Mouse (Mus musculus) spleen, postnatal 14 days (tissue): ENCODE data around the gene Cntn4.

Experiments used
- DNase-seq, 2 experiments: peaks; one replicate each; pipeline ENCODE4 v3.0.0; 2021 to 2022; ENCODE audit warnings: low spot score in 2 of 2

Cntn4 gene

DNA sequence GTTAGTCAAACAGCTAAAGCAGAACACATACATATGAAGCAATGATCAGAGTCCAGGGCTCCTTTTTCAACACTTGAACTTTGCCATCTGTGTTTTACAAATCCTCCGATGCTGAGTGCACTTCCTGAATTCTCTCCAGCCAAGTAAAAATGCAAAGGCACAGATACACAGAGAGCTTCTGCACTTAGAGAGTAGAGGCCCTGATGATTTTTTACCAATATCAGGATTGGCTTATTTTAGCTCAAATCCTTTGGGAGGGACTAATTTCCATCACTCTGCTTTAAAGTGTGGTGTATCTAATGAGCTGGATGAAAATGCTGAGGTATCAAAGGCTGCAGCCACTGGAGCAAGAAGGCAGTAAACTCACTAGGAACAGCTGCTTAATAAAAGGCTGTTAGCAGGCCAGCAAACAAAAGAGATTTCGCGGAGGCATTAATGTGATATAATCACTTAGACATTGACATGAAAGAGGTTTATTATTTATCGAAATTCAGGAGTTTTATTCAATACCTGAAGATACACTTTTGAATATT lies 400.7 kb downstream of the Cntn4 start:
- DNase-seq = no peak

DNA sequence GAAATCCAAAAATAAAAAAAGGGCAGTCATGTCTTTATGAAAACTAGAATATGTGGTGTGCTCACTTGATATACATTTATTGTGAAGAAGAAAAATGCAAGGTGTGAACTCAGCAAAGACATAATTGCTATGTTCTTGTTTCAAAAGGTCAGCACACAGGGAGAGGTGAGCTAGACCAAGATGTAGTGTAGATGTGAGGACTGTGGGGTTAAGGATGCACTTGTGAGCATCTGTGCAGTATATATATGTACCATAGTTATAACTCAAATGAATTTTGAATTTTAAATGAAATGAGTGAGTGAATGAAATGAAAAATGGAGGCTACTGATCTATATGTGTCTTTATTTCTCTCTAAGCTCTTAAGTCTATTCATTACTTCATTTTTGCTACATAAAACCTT lies 401.2 kb downstream of the Cntn4 start:
- DNase-seq = no peak

- DNase-seq = no peak
Observed at GRCm38 (mm10) chr6:106097856-106098255, 420.4 kb downstream of the Cntn4 start.

DNA sequence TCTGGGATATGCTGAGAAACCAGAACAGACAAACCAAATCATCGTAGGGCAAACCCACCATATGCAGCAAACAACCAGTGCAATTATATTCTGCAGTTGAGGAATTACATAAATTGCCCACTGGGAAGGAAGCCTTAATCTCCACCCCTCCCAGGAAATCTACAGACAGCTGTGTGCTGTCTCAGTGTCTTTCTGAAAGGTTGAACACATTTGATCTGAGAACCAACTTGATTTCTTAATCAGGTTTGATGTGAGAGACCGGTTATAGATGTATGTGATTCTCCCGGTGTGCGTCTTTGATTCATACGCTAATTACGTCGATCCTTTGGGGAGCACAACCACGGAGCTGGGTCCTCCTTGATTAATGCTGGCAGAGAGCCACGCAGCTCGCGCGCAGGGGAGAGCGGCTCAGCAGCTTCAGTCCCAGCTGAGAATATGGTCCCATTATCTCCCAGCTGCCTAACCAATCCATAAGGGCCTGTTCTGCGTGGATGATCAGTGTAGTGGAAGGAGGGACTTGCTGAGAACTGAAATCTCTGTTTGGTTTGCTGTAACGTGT lies 441.1 kb downstream of the Cntn4 start:
- no peak for DNase-seq

GRCm38 (mm10) chr6:106153530-106153929 lies 476.1 kb downstream of the Cntn4 start:
- DNase-seq = no peak

GRCm38 (mm10) chr6:106155362-106155761 lies 477.9 kb downstream of the Cntn4 start:
- DNase-seq = no peak

- DNase-seq = no peak
Observed at GRCm38 (mm10) chr6:106177546-106177945, 500.1 kb downstream of the Cntn4 start.

- DNase-seq = no peak
Observed at GRCm38 (mm10) chr6:106181596-106181995, 504.1 kb downstream of the Cntn4 start.

GRCm38 (mm10) chr6:106200974-106201373 lies 523.5 kb downstream of the Cntn4 start:
- no peak for DNase-seq

DNA sequence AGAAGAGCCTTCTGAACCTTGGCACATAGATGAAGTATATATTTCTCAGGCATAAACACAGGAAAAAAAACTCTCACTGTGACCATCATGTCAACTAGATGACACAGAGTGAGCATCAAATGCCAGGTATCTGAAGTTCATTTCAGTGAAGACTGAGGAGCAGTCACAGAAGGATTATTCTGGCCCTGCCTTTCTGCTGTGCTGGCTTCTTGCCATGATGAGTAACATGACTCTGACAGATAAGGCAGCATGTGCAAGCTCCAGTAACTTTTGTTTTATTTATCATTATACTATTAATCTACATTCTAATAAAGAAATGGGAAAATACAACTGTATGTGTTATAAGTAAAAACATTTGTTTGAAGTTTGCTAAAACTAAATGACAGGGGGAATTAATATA lies 529.9 kb downstream of the Cntn4 start:
- no peak for DNase-seq

- no peak for DNase-seq
Observed at GRCm38 (mm10) chr6:106213071-106213470, 535.6 kb downstream of the Cntn4 start.

GRCm38 (mm10) chr6:106237046-106237948 lies 559.8 kb downstream of the Cntn4 start:
- DNase-seq = no peak

- DNase-seq = no peak
Observed at GRCm38 (mm10) chr6:106241553-106241952, 564.1 kb downstream of the Cntn4 start.

- DNase-seq = no peak
Observed at GRCm38 (mm10) chr6:106263396-106263795, 585.9 kb downstream of the Cntn4 start.

DNA sequence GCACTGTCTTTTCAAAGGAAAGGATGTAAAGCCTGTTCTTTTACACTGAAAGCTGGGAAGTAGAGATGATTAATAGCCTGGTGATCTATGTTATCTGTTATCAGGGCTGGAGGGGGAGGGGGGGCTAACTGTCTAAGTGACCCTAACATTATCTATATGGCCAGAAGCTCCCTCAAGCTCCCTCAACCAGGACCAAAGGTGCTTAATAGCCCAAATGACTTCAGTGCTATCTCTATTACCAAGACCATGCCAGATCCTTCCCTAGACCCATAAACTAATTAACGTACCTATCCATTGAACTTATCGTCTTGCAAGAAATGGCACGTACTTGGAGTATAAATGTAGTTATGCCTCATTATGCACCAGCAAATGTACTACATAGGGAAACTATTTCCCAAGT lies 588.0 kb downstream of the Cntn4 start:
- no peak for DNase-seq

DNA sequence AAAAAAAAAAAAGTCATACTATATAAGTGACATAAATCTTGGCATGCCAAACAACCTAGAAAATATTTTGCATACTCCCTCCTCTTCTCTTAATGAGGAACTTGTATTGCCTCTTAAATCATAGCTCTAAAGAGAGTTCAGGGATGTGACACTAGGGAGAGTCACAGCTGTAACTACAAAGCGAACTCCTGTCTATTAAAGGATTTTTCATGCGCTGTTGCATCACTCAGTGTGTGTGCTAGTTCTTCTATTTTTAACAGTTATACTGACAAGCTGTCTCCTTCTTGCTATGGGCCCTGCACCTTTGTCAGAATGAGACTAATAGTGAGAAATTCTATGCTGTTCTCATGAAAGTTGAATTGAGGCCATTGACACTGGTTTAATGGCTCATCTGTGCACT lies 588.8 kb downstream of the Cntn4 start:
- no peak for DNase-seq

DNA sequence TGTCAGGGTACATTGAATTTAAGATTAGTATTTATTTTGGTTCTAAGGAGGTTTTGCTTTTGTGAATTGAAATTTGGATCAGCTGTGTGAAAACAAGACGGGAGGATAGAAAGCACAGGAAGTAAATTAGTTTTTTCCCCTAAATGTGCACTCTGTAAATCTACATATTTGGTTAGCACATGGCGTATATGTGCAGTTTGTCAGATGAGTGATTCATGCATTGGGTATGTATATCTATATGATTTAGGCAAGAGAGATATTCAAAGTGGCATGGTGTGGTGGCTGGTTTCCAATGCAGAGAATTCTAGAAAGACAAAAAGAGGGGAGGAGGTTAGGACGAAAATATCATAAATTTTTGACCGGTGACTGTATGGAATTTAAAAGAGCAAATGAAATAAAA lies 591.3 kb downstream of the Cntn4 start:
- DNase-seq = no peak

DNA sequence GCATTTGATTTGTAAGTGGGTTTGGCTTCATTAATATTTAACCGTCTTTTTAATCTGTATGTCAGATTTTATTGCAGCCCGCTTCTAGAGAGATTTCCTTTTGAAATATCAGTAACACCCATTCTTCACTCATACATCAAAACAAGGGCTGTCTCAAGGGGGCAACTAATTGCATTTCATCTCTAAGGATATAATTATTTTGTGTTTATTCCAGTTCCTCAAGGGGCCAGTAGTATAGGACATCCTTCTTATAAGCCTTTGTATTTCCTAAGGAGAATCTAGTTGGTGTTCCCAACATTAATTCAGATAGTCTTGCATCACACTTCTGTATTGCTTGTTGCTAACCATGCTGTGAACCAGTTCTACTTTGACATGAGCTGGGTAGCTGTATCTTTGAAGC lies 599.7 kb downstream of the Cntn4 start:
- no peak for DNase-seq

- DNase-seq = no peak
Observed at GRCm38 (mm10) chr6:106281621-106282020, 604.2 kb downstream of the Cntn4 start.

DNA sequence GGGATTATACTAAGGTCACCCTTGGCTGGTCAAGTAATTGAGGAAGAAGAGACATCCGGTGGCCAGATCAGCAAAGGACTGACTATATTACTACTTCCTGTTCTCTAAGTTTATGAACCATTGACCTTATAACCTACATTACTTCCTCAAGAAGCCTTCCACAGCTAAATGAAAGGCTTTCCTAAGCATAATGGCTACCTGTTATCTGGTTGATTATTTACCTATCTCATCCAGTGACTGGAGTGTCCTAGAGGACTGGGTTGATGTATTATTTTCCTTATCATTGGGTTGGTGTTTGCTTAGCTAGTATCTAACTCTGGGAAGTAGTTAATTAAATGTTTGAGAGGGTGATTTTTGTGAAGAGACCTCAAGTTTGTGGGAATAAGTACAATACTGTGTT lies 606.4 kb downstream of the Cntn4 start:
- DNase-seq = no peak

GRCm38 (mm10) chr6:106299451-106299850 lies 622.0 kb downstream of the Cntn4 start:
- no peak for DNase-seq

- DNase-seq = no peak
Observed at GRCm38 (mm10) chr6:106300179-106300578, 622.7 kb downstream of the Cntn4 start.

- no peak for DNase-seq
Observed at GRCm38 (mm10) chr6:106302435-106302834, 625.0 kb downstream of the Cntn4 start.
